ENCODE assay signal across 22 mouse cellular contexts in genomic region chr8:92640820-92641219, GRCm38 (mm10). TPM values are rescaled to one million over a fixed set of nuclear protein-coding genes. Genes with fewer than 3 reads are reported as not detected.
A peak's percentile ranks its signal among the peaks of the same experiment; 100 is the strongest.
DNase-seq lines count a peak whose midpoint lies in the region; ATAC-seq lines count a peak whose summit lies in the region.
"Had no signal": no experiment of that assay in that cellular context is flagged by ENCODE, and none has a peak within 500 bp of the region (broad histone marks: within the 10 kb centered on the region; RNA-seq: fewer than 3 reads in every experiment).

No protein-coding gene starts in this region.

- no peak overlapping the region for H3K4me3 ChIP-seq in embryonic facial prominence, embryonic 11.5 days (ENCODE audit: low read depth, low read length)
- no peak overlapping the region for H3K4me3 ChIP-seq in embryonic facial prominence, embryonic 10.5 days
- H3K4me3 ChIP-seq in embryonic facial prominence, embryonic 13.5 days = no peak overlapping the region
- H3K4me3 ChIP-seq in embryonic facial prominence, embryonic 15.5 days (replicated peaks) = no peak overlapping the region
- H3K4me3 ChIP-seq: forebrain, embryonic 13.5 days; forebrain, embryonic 15.5 days had no signal

- H3K9ac ChIP-seq in embryonic facial prominence, embryonic 11.5 days (replicated peaks; ENCODE audit: low read length) = no peak overlapping the region
- no peak overlapping the region for H3K9ac ChIP-seq in embryonic facial prominence, embryonic 13.5 days
- H3K9ac ChIP-seq in embryonic facial prominence, embryonic 15.5 days = no peak overlapping the region
- H3K9ac ChIP-seq: forebrain, embryonic 13.5 days; forebrain, embryonic 15.5 days; forebrain, postnatal 0 days had no signal

- 0 out of 2 replicates have a peak, but pooled peaks have one; percentile 39 for ATAC-seq in embryonic facial prominence, embryonic 11.5 days (replicated peaks; ENCODE audit: insufficient number of reproducible peaks, low FRiP score, low TSS enrichment, low read depth)
- ATAC-seq in embryonic facial prominence, embryonic 13.5 days (ENCODE audit: insufficient number of reproducible peaks, insufficient read depth, low FRiP score, low TSS enrichment, low read depth) = peak; percentile 64; the same call in 1 of the 2 replicates
- ATAC-seq in embryonic facial prominence, embryonic 15.5 days (ENCODE audit: insufficient number of reproducible peaks, low FRiP score, low TSS enrichment, low read depth) = peak; percentile 65
- ATAC-seq: CD4-positive, CD25-positive, alpha-beta regulatory T cell, adult 4 months; forebrain, embryonic 13.5 days; forebrain, embryonic 15.5 days; forebrain, postnatal 0 days had no signal

- no peaks in the 10 kb centered on the region for H3K4me1 ChIP-seq in embryonic facial prominence, embryonic 11.5 days (ENCODE audit: control insufficient read depth, insufficient read depth, low read length)
- peaks cover 12% of the 10 kb centered on the region for H3K4me1 ChIP-seq in embryonic facial prominence, embryonic 10.5 days
- H3K4me1 ChIP-seq in embryonic facial prominence, embryonic 13.5 days = peaks cover 14% of the 10 kb centered on the region
- H3K4me1 ChIP-seq in embryonic facial prominence, embryonic 15.5 days = peaks cover 8% of the 10 kb centered on the region; the same call in 1 of the 2 replicates
- H3K4me1 ChIP-seq: forebrain, embryonic 13.5 days; forebrain, embryonic 15.5 days had no signal

- no peak overlapping the region for H3K27ac ChIP-seq in embryonic facial prominence, embryonic 11.5 days (replicated peaks; ENCODE audit: low read depth, low read length)
- H3K27ac ChIP-seq in embryonic facial prominence, embryonic 10.5 days (replicated peaks) = no peak overlapping the region
- no peak overlapping the region for H3K27ac ChIP-seq in embryonic facial prominence, embryonic 13.5 days
- H3K27ac ChIP-seq in embryonic facial prominence, embryonic 15.5 days (replicated peaks) = no peak overlapping the region
- H3K27ac ChIP-seq: forebrain, embryonic 13.5 days; forebrain, embryonic 15.5 days had no signal

- H3K9me3 ChIP-seq in embryonic facial prominence, embryonic 11.5 days (replicated peaks; ENCODE audit: control insufficient read depth, low read length) = no peaks in the 10 kb centered on the region
- no peaks in the 10 kb centered on the region for H3K9me3 ChIP-seq in embryonic facial prominence, embryonic 10.5 days
- H3K9me3 ChIP-seq in embryonic facial prominence, embryonic 13.5 days = no peaks in the 10 kb centered on the region
- no peaks in the 10 kb centered on the region for H3K9me3 ChIP-seq in embryonic facial prominence, embryonic 15.5 days (replicated peaks)
- H3K9me3 ChIP-seq: forebrain, embryonic 13.5 days; forebrain, embryonic 15.5 days had no signal

- no peaks in the 10 kb centered on the region for H3K36me3 ChIP-seq in embryonic facial prominence, embryonic 11.5 days (replicated peaks; ENCODE audit: control insufficient read depth, insufficient read depth, low read depth, low read length)
- H3K36me3 ChIP-seq in embryonic facial prominence, embryonic 10.5 days (replicated peaks) = no peaks in the 10 kb centered on the region
- H3K36me3 ChIP-seq in embryonic facial prominence, embryonic 13.5 days = no peaks in the 10 kb centered on the region
- no peaks in the 10 kb centered on the region for H3K36me3 ChIP-seq in embryonic facial prominence, embryonic 15.5 days
- H3K36me3 ChIP-seq: forebrain, embryonic 15.5 days; G1E had no signal

- no peak for DNase-seq in embryonic facial prominence, embryonic 11.5 days (ENCODE audit: low spot score)
- DNase-seq in embryonic facial prominence, embryonic 10.5 days (ENCODE audit: low spot score) = no peak
- DNase-seq in Muller cell, postnatal 12 days (ENCODE audit: inconsistent ontology term) = no peak
- DNase-seq: adrenal gland, adult 2 months; adrenal gland, postnatal 10 days; adrenal gland, postnatal 25 days; B cell, adult 2 months; cerebellum, adult 11 months; cerebellum, adult 18-20 months; cerebellum, adult 8-10 months; cerebellum, adult 9-11 months; cerebellum, postnatal 14 days; cerebellum, postnatal 36 days; embryo, embryonic 11 days; forebrain, postnatal 0 days had no signal

- WGBS in embryonic facial prominence, embryonic 11.5 days = 60% methylated on average over 8 of the region's 8 CpGs
- WGBS in embryonic facial prominence, embryonic 10.5 days = 80% methylated on average over 8 of the region's 8 CpGs
- WGBS in embryonic facial prominence, embryonic 13.5 days = 35% methylated on average over 8 of the region's 8 CpGs
- WGBS in embryonic facial prominence, embryonic 15.5 days = 43% methylated on average over 8 of the region's 8 CpGs

- no peak overlapping the region for H3K4me2 ChIP-seq in embryonic facial prominence, embryonic 11.5 days (ENCODE audit: low read depth, low read length)
- no peak overlapping the region for H3K4me2 ChIP-seq in embryonic facial prominence, embryonic 13.5 days
- H3K4me2 ChIP-seq in embryonic facial prominence, embryonic 15.5 days (replicated peaks) = no peak overlapping the region
- H3K4me2 ChIP-seq: forebrain, embryonic 13.5 days; forebrain, embryonic 15.5 days had no signal

- H3K27me3 ChIP-seq in embryonic facial prominence, embryonic 11.5 days (ENCODE audit: control insufficient read depth, insufficient read depth, low read length) = no peaks in the 10 kb centered on the region
- H3K27me3 ChIP-seq in embryonic facial prominence, embryonic 10.5 days (replicated peaks; ENCODE audit: low read depth, poor library complexity, severe bottlenecking) = no peaks in the 10 kb centered on the region
- H3K27me3 ChIP-seq in embryonic facial prominence, embryonic 13.5 days = no peaks in the 10 kb centered on the region; the same call in 1 of the 2 replicates
- no peaks in the 10 kb centered on the region; the same call in none of the 2 replicates for H3K27me3 ChIP-seq in embryonic facial prominence, embryonic 15.5 days
- H3K27me3 ChIP-seq: CH12.LX; forebrain, embryonic 15.5 days had no signal

RNA-seq across cellular contexts. Expression of gene Irx6, which starts 33.3 kb away (rescaled TPM):
- 0.72 and 0.84 TPM in 2 replicates for polyA plus RNA-seq in embryonic facial prominence, embryonic 11.5 days (2014; fragmentation: Nextera tagmentation; extraction: Ambion mirVana)
- 0.11 and 0.37 TPM in 2 replicates for polyA plus RNA-seq in embryonic facial prominence, embryonic 10.5 days (2016; fragmentation: Nextera tagmentation; extraction: Ambion mirVana)
- 1.0 and 1.1 TPM in 2 replicates for polyA plus RNA-seq in embryonic facial prominence, embryonic 13.5 days (2015; fragmentation: Nextera tagmentation; extraction: Ambion mirVana)
- polyA plus RNA-seq in embryonic facial prominence, embryonic 15.5 days (2015; fragmentation: Nextera tagmentation; extraction: Ambion mirVana) = 0.48 and 0.56 TPM in 2 replicates
- polyA plus RNA-seq: adrenal gland, adult 2 months; CD4-positive, CD25-positive, alpha-beta regulatory T cell, adult 4 months; forebrain, embryonic 15.5 days; G1E had no signal
